Mouse (Mus musculus): ENCODE results near the gene Mylip. TPM values are rescaled to one million over a fixed set of nuclear protein-coding genes. Genes with fewer than 3 reads are reported as not detected.

The Mylip gene
- polyA plus RNA-seq, 1 experiment = 10.6 TPM

DNA sequence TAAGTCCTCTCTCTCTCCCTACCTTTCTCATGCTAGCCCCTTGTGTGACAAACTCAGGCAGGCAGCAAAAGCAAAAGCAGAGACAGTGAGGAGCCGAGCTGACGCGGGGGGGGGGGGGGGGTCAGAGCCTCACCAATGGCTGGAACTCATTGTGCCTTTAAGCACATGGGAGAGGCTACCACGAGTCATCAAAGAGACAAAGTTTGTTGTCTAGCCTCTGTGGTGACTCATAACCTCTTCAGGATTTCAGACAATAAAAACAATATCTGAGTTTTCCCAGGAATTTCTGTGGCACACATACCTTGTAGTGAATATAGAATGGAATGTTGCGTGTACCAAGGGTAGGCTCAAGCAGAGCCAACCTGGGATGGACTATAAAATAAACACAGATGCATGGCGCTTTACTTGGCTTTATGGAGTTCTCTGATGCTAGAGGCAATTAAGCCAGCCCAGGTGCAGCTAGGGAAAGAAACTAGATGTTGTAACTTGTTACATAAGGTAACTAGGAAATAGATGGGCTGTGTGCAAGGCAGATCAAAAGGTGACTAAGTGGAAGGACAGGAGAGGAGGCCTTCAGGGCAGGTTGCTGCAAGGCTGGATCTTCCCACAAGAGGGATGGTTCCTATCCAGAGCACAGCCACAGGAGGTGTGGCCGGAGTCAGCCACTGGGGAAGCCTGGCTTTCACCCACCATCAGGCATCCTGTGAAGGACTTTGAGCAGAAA, 12.9 kb downstream of the Mylip start:
- WGBS = 79% methylated on average over 7 of the region's 7 CpGs
- Histone ChIP-seq H3K4me1 (ENCODE audit: control insufficient read depth, insufficient read depth, low read length) (no peaks in the 10 kb centered on the region), H3K27ac (ENCODE audit: insufficient read depth, low read length) (no peak overlapping the region), H3K4me3 (replicated peaks; ENCODE audit: insufficient read depth, low read depth, low read length) (no peak overlapping the region), H3K27me3 (ENCODE audit: control insufficient read depth, insufficient read depth, low read length) (no peaks in the 10 kb centered on the region)
- TF ChIP-seq POLR2A (IDR thresholded peaks at IDR 0.05; ENCODE audit: borderline replicate concordance, insufficient read depth, low read length) = no peak
- no peak for TF ChIP-seq CTCF (IDR thresholded peaks at IDR 0.05; ENCODE audit: borderline replicate concordance, insufficient read depth, low read depth, low read length)
- no peak for DNase-seq

DNA sequence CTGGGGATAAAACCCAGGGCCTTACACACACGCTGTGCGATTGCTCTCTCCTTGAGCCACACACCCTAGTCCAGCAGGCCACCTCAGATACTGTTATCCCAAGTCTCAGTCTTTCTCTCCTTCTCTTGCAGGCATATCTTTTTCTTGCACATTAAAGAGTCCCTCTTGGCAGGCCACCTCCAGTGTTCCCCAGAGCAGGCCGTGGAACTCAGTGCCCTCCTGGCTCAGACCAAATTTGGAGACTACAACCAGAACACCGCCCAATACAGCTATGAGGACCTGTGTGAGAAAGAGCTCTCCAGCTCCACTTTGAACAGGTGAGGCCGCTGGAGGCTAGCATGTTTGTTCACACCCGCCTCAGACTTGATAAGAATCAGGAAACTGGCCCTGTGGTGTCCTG, 14.7 kb downstream of the Mylip start:
- TF ChIP-seq CTCF (IDR thresholded peaks at IDR 0.05; ENCODE audit: borderline replicate concordance, insufficient read depth, low read depth, low read length) = no peak
- TF ChIP-seq POLR2A (IDR thresholded peaks at IDR 0.05; ENCODE audit: borderline replicate concordance, insufficient read depth, low read length) = no peak
- H3K4me3 ChIP-seq (replicated peaks; ENCODE audit: insufficient read depth, low read depth, low read length) = no peak overlapping the region

DNA sequence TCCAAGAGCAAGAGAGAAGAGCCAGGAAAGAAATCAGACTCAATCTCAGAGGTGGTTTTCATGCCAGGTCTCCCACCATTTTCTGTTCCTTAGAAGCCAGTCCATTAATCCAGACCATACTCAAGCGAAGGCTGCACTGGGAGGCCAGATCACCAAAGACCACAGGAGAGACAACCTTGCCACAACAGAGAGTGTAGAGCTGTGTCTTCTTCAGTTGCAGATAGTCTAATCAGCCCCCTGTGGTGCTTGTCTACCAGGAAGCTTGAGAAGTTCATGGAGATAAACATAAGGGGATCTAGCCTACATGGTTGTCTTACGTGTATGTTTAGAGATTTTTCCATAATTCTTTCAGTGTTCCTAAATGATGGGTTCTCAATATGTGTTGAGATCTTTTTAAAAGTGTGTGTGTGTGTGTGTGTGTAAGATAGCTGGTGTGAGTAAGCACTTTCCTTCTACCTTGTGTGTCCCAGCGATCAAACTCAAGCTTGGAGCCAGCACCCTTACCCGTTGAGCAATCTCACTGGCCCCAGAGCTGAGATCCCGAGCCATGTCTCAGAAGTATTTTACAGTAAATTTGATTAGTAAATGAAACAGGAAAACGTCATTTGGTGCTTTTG, 15.8 kb downstream of the Mylip start:
- TF ChIP-seq POLR2A (IDR thresholded peaks at IDR 0.05; ENCODE audit: borderline replicate concordance, insufficient read depth, low read length) (no peak), CTCF (IDR thresholded peaks at IDR 0.05; ENCODE audit: borderline replicate concordance, insufficient read depth, low read depth, low read length) (no peak)
- no peaks in the 10 kb centered on the region for H3K4me1 ChIP-seq (ENCODE audit: control insufficient read depth, insufficient read depth, low read length)

More for the DNA sequence above, 14.7 kb downstream of the Mylip start:
- Histone ChIP-seq H3K27me3 (ENCODE audit: control insufficient read depth, insufficient read depth, low read length) (no peaks in the 10 kb centered on the region), H3K4me1 (ENCODE audit: control insufficient read depth, insufficient read depth, low read length) (no peaks in the 10 kb centered on the region), H3K27ac (ENCODE audit: insufficient read depth, low read length) (no peak overlapping the region)
- 90% methylated on average over 6 of the region's 6 CpGs for WGBS
- DNase-seq = no peak

DNA sequence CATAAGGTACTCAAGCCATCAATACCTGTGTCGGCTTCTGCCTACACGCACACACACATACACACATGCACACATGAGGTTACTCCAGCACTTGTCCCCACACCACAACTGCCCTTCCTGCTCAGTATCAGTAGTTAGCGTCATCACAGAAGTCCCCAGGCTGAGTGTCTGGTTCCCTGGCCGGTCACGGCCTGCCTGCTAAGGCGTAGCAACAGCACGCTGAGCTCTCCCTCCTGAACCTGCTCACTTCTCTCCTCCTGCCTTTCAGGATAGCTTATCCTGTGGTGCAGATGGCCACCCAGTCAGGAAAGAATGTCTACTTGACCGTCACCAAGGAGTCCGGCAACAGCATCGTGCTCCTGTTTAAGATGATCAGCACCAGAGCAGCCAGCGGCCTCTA, 16.7 kb downstream of the Mylip start:
- no peak for DNase-seq
- no peaks in the 10 kb centered on the region for H3K27me3 ChIP-seq (ENCODE audit: control insufficient read depth, insufficient read depth, low read length)
- no peak overlapping the region for H3K27ac ChIP-seq (ENCODE audit: insufficient read depth, low read length)
- H3K4me3 ChIP-seq (replicated peaks; ENCODE audit: insufficient read depth, low read depth, low read length) = no peak overlapping the region
- TF ChIP-seq CTCF (IDR thresholded peaks at IDR 0.05; ENCODE audit: borderline replicate concordance, insufficient read depth, low read depth, low read length) = no peak
- TF ChIP-seq POLR2A (IDR thresholded peaks at IDR 0.05; ENCODE audit: borderline replicate concordance, insufficient read depth, low read length) = no peak
- H3K4me1 ChIP-seq (ENCODE audit: control insufficient read depth, insufficient read depth, low read length) = no peaks in the 10 kb centered on the region
- 93% methylated on average over 11 of the region's 11 CpGs for WGBS

More for the DNA sequence above, 15.8 kb downstream of the Mylip start:
- Histone ChIP-seq H3K27ac (ENCODE audit: insufficient read depth, low read length) (no peak overlapping the region), H3K27me3 (ENCODE audit: control insufficient read depth, insufficient read depth, low read length) (no peaks in the 10 kb centered on the region), H3K4me3 (replicated peaks; ENCODE audit: insufficient read depth, low read depth, low read length) (no peak overlapping the region)
- 94% methylated on average over 6 of the region's 6 CpGs for WGBS
- DNase-seq = no peak

DNA sequence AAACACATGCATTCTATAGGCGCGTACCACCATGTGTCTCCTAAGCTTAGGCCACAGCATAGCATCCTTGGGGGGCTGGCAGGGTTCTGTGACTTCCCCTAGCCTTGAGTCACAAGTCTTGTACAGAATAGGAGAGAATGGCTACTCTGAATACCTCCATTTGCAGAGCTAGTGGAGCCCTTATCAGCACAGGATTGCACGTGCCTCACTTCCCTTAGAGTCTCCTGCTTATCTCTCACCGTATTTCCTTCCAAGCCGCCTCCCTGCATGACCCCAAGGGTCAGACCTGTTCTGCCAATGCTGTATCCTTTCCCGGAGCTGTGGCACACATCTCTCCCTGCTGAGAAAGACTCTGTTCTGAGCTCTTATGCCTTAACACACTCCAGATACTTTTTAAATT, 17.2 kb downstream of the Mylip start:
- Histone ChIP-seq H3K4me1 (ENCODE audit: control insufficient read depth, insufficient read depth, low read length) (no peaks in the 10 kb centered on the region), H3K27me3 (ENCODE audit: control insufficient read depth, insufficient read depth, low read length) (no peaks in the 10 kb centered on the region), H3K27ac (ENCODE audit: insufficient read depth, low read length) (no peak overlapping the region), H3K4me3 (replicated peaks; ENCODE audit: insufficient read depth, low read depth, low read length) (no peak overlapping the region)
- DNase-seq = no peak
- TF ChIP-seq POLR2A (IDR thresholded peaks at IDR 0.05; ENCODE audit: borderline replicate concordance, insufficient read depth, low read length) (no peak), CTCF (IDR thresholded peaks at IDR 0.05; ENCODE audit: borderline replicate concordance, insufficient read depth, low read depth, low read length) (no peak)
- 87% methylated on average over 6 of the region's 6 CpGs for WGBS

DNA sequence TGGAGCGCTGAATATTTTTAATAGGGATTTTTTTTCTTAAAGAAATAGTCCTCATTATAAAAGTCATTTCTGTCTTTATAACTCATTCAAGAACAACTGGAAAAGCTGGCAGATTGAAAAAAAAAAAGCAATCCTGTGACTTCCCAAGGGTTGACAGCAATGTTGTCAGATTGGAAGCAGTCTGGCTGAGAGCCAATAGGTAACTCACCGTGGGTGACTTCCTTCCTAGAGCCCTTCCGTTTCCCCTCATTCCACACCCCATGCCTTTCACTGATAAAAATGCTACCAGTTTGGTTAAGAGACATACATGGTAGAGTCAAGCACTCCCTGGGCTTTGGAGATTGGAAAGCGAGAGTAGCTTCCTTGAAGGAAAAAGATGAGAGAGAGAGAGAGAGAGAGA, 21.4 kb downstream of the Mylip start:
- Histone ChIP-seq H3K4me3 (replicated peaks; ENCODE audit: insufficient read depth, low read depth, low read length) (no peak overlapping the region), H3K4me1 (ENCODE audit: control insufficient read depth, insufficient read depth, low read length) (no peaks in the 10 kb centered on the region), H3K27ac (ENCODE audit: insufficient read depth, low read length) (no peak overlapping the region), H3K27me3 (ENCODE audit: control insufficient read depth, insufficient read depth, low read length) (no peaks in the 10 kb centered on the region)
- TF ChIP-seq POLR2A (IDR thresholded peaks at IDR 0.05; ENCODE audit: borderline replicate concordance, insufficient read depth, low read length) (no peak), CTCF (IDR thresholded peaks at IDR 0.05; ENCODE audit: borderline replicate concordance, insufficient read depth, low read depth, low read length) (no peak)
- DNase-seq = no peak
- WGBS = 59% methylated on average over 4 of the region's 4 CpGs

DNA sequence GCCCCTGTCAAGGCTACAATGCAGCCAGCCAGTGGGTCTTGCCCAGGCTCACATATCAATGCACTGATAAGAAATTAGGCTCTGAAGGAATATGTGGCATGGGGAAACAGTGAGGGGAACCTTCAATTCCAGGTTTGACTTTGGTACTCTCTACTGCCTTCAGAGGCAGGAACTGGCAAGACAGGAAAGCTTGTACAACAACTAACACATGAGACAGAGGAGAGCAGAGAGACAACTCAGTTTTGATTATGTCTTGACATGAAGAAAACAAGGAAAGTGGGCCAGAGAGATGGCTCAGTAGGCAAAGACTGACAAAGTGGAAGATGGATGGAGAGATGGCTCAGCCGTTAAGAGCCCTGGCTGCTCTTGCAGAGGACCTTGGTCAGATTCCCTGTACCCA, 23.5 kb downstream of the Mylip start:
- no peak overlapping the region for H3K4me3 ChIP-seq (replicated peaks; ENCODE audit: insufficient read depth, low read depth, low read length)
- no peaks in the 10 kb centered on the region for H3K27me3 ChIP-seq (ENCODE audit: control insufficient read depth, insufficient read depth, low read length)
- H3K4me1 ChIP-seq (ENCODE audit: control insufficient read depth, insufficient read depth, low read length) = no peaks in the 10 kb centered on the region
- DNase-seq = no peak
- TF ChIP-seq POLR2A (IDR thresholded peaks at IDR 0.05; ENCODE audit: borderline replicate concordance, insufficient read depth, low read length) (no peak), CTCF (IDR thresholded peaks at IDR 0.05; ENCODE audit: borderline replicate concordance, insufficient read depth, low read depth, low read length) (no peak)
- 97% methylated on average over 1 of the region's 1 CpGs for WGBS
- no peak overlapping the region for H3K27ac ChIP-seq (ENCODE audit: insufficient read depth, low read length)

DNA sequence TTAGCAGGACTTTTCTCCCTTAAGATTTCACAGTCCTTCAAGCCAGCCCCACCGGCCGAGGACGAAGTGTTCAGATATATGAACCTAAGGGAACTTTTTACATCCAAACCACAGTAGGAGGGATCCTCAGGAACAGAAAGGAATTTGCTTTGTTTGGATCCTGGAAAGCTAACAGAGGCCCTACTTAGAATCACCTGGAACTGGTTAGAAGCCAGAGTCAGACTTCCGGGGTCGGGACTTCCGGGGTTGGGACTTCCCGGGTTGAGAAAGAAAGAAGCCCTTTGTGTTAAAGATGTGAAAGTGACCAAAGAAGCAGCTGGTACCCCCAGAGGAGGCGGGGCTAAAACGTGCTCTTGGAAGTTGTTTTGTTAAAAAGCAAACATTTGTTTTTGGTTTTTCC, 24.5 kb downstream of the Mylip start:
- TF ChIP-seq POLR2A (IDR thresholded peaks at IDR 0.05; ENCODE audit: borderline replicate concordance, insufficient read depth, low read length) = no peak
- 62% methylated on average over 9 of the region's 9 CpGs for WGBS
- Histone ChIP-seq H3K4me1 (ENCODE audit: control insufficient read depth, insufficient read depth, low read length) (no peaks in the 10 kb centered on the region), H3K27ac (ENCODE audit: insufficient read depth, low read length) (no peak overlapping the region), H3K4me3 (replicated peaks; ENCODE audit: insufficient read depth, low read depth, low read length) (no peak overlapping the region), H3K27me3 (ENCODE audit: control insufficient read depth, insufficient read depth, low read length) (no peaks in the 10 kb centered on the region)
- no peak for DNase-seq
